Mouse (Mus musculus) G1E (cell line): ENCODE measurements at regions not wholly inside any gene's neighbourhood (a gene's known extent, or its start where the extent isn't known, plus 50 kb on each side); places are given as distances from the start of the nearest gene placed in this dataset.

Experiments used
- ATAC-seq: 2 replicates; pipeline ENCODE4 v1.8.0; 2016; ENCODE audit warnings: mild to moderate bottlenecking; ENCODE audit not compliant: insufficient number of reproducible peaks, poor library complexity, low FRiP score, severe bottlenecking; ENCODE audit errors: extremely low read depth
- DNase-seq: peaks from one replicate; pipeline ENCODE4 v3.0.0; 2012; ENCODE audit warnings: low spot score
- H3K27me3 ChIP-seq: 2 replicates; pipeline ENCODE4 v1.6.1; 2012; ENCODE audit warnings: mild to moderate bottlenecking, low read length, inconsistent platforms; ENCODE audit not compliant: insufficient read depth
- H3K36me3 ChIP-seq: replicated peaks from 2 replicates; pipeline ENCODE3; 2012; ENCODE audit warnings: mild to moderate bottlenecking, inconsistent platforms
- H3K4me1 ChIP-seq: 2 replicates; pipeline ENCODE4 v1.6.1; 2012; ENCODE audit warnings: low read depth, low read length, inconsistent platforms, mixed read lengths; ENCODE audit not compliant: insufficient read depth
- H3K4me3 ChIP-seq: 2 replicates; pipeline ENCODE4 v1.5.1; 2012; ENCODE audit warnings: low read depth, mild to moderate bottlenecking, inconsistent platforms, low read length, moderate library complexity, mixed read lengths
- H3K9me3 ChIP-seq: replicated peaks from 2 replicates; pipeline ENCODE4 v1.6.1; 2012; ENCODE audit warnings: inconsistent platforms
- CTCF ChIP-seq: IDR thresholded peaks from 2 replicates; pipeline ENCODE4 v1.5.1; 2012; ENCODE audit warnings: low read depth, low read length, inconsistent platforms, mixed read lengths
- GATA1 ChIP-seq: IDR thresholded peaks from 2 replicates; pipeline ENCODE4 v1.6.1; 2012; ENCODE audit warnings: borderline replicate concordance, low read length, inconsistent platforms, mixed read lengths
- GATA2 ChIP-seq: IDR thresholded peaks from 2 replicates; pipeline ENCODE4 v1.6.1; 2012; ENCODE audit warnings: low read depth, low read length, inconsistent platforms, borderline replicate concordance
- POLR2AphosphoS5 ChIP-seq: IDR thresholded peaks from 2 replicates; pipeline ENCODE4 v1.6.1; 2012; ENCODE audit warnings: low read depth, low read length, inconsistent platforms; ENCODE audit not compliant: insufficient replicate concordance
- TAL1 ChIP-seq: conservative IDR thresholded peaks from 2 replicates; pipeline ENCODE4 v1.6.1; 2012; ENCODE audit warnings: low read depth, low read length, inconsistent platforms, mixed read lengths

GRCm38 (mm10) chr5:138912711-138913105 lies 84.5 kb downstream of the Pdgfa start:
- ATAC-seq = no peak
- Histone ChIP-seq H3K9me3 (no peaks in the 10 kb centered on the region), H3K4me1 (no peaks in the 10 kb centered on the region), H3K36me3 (no peaks in the 10 kb centered on the region), H3K4me3 (no peak overlapping the region), H3K27me3 (no peaks in the 10 kb centered on the region)
- no peak for TF ChIP-seq TAL1
- no peak for TF ChIP-seq GATA1
- TF ChIP-seq GATA2 = no peak
- no peak for TF ChIP-seq CTCF
- TF ChIP-seq POLR2AphosphoS5 = no peak
- no peak for DNase-seq

- no peak for DNase-seq
- no peaks in the 10 kb centered on the region for H3K27me3 ChIP-seq
- ATAC-seq = no peak
- no peak for TF ChIP-seq GATA2
- no peak for TF ChIP-seq POLR2AphosphoS5
- TF ChIP-seq TAL1 = no peak
- TF ChIP-seq GATA1 = no peak
- TF ChIP-seq CTCF = no peak
- no peaks in the 10 kb centered on the region for H3K9me3 ChIP-seq
- no peaks in the 10 kb centered on the region for H3K36me3 ChIP-seq
- no peak overlapping the region for H3K4me3 ChIP-seq
- no peaks in the 10 kb centered on the region for H3K4me1 ChIP-seq
These were observed 82.1 kb downstream of the Pdgfa start for GRCm38 (mm10) chr5:138915068-138915467.

- Histone ChIP-seq H3K9me3 (no peaks in the 10 kb centered on the region), H3K36me3 (no peaks in the 10 kb centered on the region), H3K4me1 (no peaks in the 10 kb centered on the region), H3K4me3 (no peak overlapping the region), H3K27me3 (no peaks in the 10 kb centered on the region)
- DNase-seq (no peak), ATAC-seq (no peak)
- TF ChIP-seq TAL1 = no peak
These were observed 81.7 kb downstream of the Pdgfa start for GRCm38 (mm10) chr5:138915496-138915895.

- Histone ChIP-seq H3K9me3 (no peaks in the 10 kb centered on the region), H3K27me3 (no peaks in the 10 kb centered on the region), H3K36me3 (no peaks in the 10 kb centered on the region), H3K4me3 (no peak overlapping the region), H3K4me1 (no peaks in the 10 kb centered on the region)
- DNase-seq (no peak), ATAC-seq (no peak)
- TF ChIP-seq CTCF (no peak), TAL1 (no peak), GATA1 (no peak), POLR2AphosphoS5 (no peak), GATA2 (no peak)
These were observed 76.9 kb downstream of the Pdgfa start for GRCm38 (mm10) chr5:138920156-138920845.

GRCm38 (mm10) chr5:138922116-138922515 lies 75.1 kb downstream of the Pdgfa start:
- Histone ChIP-seq H3K9me3 (no peaks in the 10 kb centered on the region), H3K36me3 (no peaks in the 10 kb centered on the region), H3K4me3 (no peak overlapping the region), H3K4me1 (no peaks in the 10 kb centered on the region), H3K27me3 (no peaks in the 10 kb centered on the region)
- TF ChIP-seq CTCF (no peak), TAL1 (no peak), GATA1 (no peak), POLR2AphosphoS5 (no peak), GATA2 (no peak)
- ATAC-seq = no peak
- DNase-seq = no peak
